Mouse (Mus musculus) CH12.LX (cell line): ENCODE data around the gene Bphl.

Source experiments
- CHD1 ChIP-seq: IDR thresholded peaks from 2 replicates; pipeline ENCODE4 v1.6.1; 2012; ENCODE audit warnings: low read depth, low read length, improper control_type of control experiment, inconsistent platforms
- CHD2 ChIP-seq: IDR thresholded peaks from 2 replicates; pipeline ENCODE4 v1.6.1; 2011; ENCODE audit warnings: low read length, improper control_type of control experiment
- MAFK ChIP-seq: IDR thresholded peaks from 2 replicates; pipeline ENCODE4 v1.6.1; 2011; ENCODE audit warnings: low read length, improper control_type of control experiment; ENCODE audit not compliant: insufficient replicate concordance
- MAX ChIP-seq: IDR thresholded peaks from 2 replicates; pipeline ENCODE4 v1.6.1; 2011; ENCODE audit warnings: low read length, improper control_type of control experiment
- MAZ ChIP-seq: IDR thresholded peaks from 2 replicates; pipeline ENCODE4 v1.6.1; 2012; ENCODE audit warnings: low read depth, mild to moderate bottlenecking, inconsistent platforms, low read length, improper control_type of control experiment, moderate library complexity
- POLR2A ChIP-seq: IDR thresholded peaks from 2 replicates; pipeline ENCODE4 v1.6.1; 2011; ENCODE audit warnings: low read depth, mild to moderate bottlenecking, improper control_type of control experiment, low read length
- POLR2AphosphoS2 ChIP-seq: IDR thresholded peaks from 2 replicates; pipeline ENCODE4 v1.6.1; 2011; ENCODE audit warnings: low read depth, low read length, improper control_type of control experiment
- TCF12 ChIP-seq: IDR thresholded peaks from 2 replicates; pipeline ENCODE4 v1.6.1; 2014; ENCODE audit warnings: low read depth, mild to moderate bottlenecking, inconsistent platforms, low read length, improper control_type of control experiment
- UBTF ChIP-seq: IDR thresholded peaks from 2 replicates; pipeline ENCODE4 v1.6.1; 2012; ENCODE audit warnings: low read depth, mild to moderate bottlenecking, inconsistent platforms, low read length, improper control_type of control experiment, moderate library complexity

DNA sequence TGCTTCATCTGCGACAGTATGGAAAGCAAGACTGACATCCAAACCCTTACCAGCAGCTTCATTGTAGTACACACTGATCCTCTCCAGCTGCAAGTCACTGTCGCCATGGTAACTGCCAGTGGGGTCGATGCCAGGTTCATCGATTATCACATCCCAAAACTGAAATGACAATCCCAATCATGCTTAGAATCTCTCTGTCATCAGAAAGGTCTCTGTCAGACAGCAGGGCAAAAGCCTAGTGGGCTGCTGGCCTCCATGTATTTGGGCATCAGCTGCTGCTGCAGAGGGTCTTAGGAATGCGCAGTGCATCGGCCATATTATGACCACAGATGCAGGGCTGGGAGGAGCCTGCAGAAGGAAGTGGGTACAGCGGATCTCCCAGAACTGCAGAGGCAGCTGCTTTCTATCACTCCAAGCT, 51.5 kb downstream of the Bphl start:
- TF ChIP-seq TCF12, result no peak
- no peak for TF ChIP-seq POLR2A
- TF ChIP-seq POLR2AphosphoS2, result no peak
- TF ChIP-seq CHD1, result no peak
- no peak for TF ChIP-seq MAX
- no peak for TF ChIP-seq MAFK
- TF ChIP-seq MAZ, result no peak
- TF ChIP-seq CHD2, result no peak
- no peak for TF ChIP-seq UBTF
